ENCODE assay signal across 9 mouse cellular contexts in genomic region chr11:69801379-69801977, GRCm38 (mm10). TPM values are rescaled to one million over a fixed set of nuclear protein-coding genes. Genes with fewer than 3 reads are reported as not detected.
DNase-seq lines count a peak whose midpoint lies in the region; ATAC-seq and TF ChIP-seq lines count a peak whose summit lies in the region.
"Had no signal": no experiment of that assay in that cellular context is flagged by ENCODE, and none has a peak within 500 bp of the region (broad histone marks: within the 10 kb centered on the region; RNA-seq: fewer than 3 reads in every experiment).

TSS of gene Fgf11 (minus strand) at chr11:69801857.

- peak within 1 kb of the TSS; percentile 78 for H3K4me3 ChIP-seq in gastrocnemius, adult 2 months
- H3K4me3 ChIP-seq in intestine, postnatal 0 days (ENCODE audit: low read depth, low read length), result peak within 1 kb of the TSS; percentile 55
- H3K4me3 ChIP-seq in midbrain, embryonic 10.5 days, result peak within 1 kb of the TSS; percentile 66

- no peak for DNase-seq in gastrocnemius, adult 2 months
- DNase-seq in gastrocnemius, postnatal 36 days, result no peak
- peak; percentile 37 for DNase-seq in thymus, postnatal 4 days
- DNase-seq in thymus, adult 18-20 months, result no peak
- DNase-seq in midbrain, embryonic 10.5 days (ENCODE audit: low spot score), result peak; percentile 25
- no peak for DNase-seq in right cerebral cortex, postnatal 4 days
- no peak for DNase-seq in frontal cortex, postnatal 36 days (ENCODE audit: low spot score in 2 of 2)

- no peaks in the 10 kb centered on the region for H3K9me3 ChIP-seq in intestine, postnatal 0 days (ENCODE audit: control insufficient read depth)
- H3K9me3 ChIP-seq in midbrain, embryonic 10.5 days (replicated peaks), result peaks cover 3% of the 10 kb centered on the region; the same call in 1 of the 2 replicates

- peak within 1 kb of the TSS; percentile 90 for H3K4me2 ChIP-seq in intestine, postnatal 0 days (replicated peaks; ENCODE audit: low read depth)

- ATAC-seq in intestine, postnatal 0 days, result no peak
- ATAC-seq: Patski had no signal

- TF ChIP-seq CTCF in gastrocnemius, adult 2 months (IDR thresholded peaks at IDR 0.05), result no peak
- TF ChIP-seq CTCF in intestine, postnatal 0 days (IDR thresholded peaks at IDR 0.05; ENCODE audit: low read depth), result no peak

- peak within 1 kb of the TSS; percentile 46 for H3K9ac ChIP-seq in intestine, postnatal 0 days (ENCODE audit: low read depth, low read length)

- WGBS in intestine, postnatal 0 days, result 3% methylated on average over 33 of the region's 33 CpGs
- 2% methylated on average over 33 of the region's 33 CpGs for WGBS in midbrain, embryonic 10.5 days

- intact Hi-C loops in gastrocnemius, adult 2 months (cut with DNase I), result loop anchor here (5.0 kb wide), 1 partner anchor 119 kb away; the partner anchor contains the start of gene Senp3
- intact Hi-C loops in gastrocnemius, postnatal 36 days (cut with DNase I), result loop anchor here (5.0 kb wide), 3 partner anchors 36 to 76 kb away; partner anchors contain the start of genes Nlgn2, Slc35g3, Tmem256 and Tmem95

- peaks cover 13% of the 10 kb centered on the region; the same call in 1 of the 2 replicates for H3K27me3 ChIP-seq in intestine, postnatal 0 days (replicated peaks; ENCODE audit: control insufficient read depth, insufficient read depth, low read length)
- peaks cover 100% of the 10 kb centered on the region for H3K27me3 ChIP-seq in midbrain, embryonic 10.5 days (ENCODE audit: low read depth, poor library complexity, severe bottlenecking)

- H3K36me3 ChIP-seq in intestine, postnatal 0 days (ENCODE audit: control insufficient read depth, insufficient read depth), result no peaks in the 10 kb centered on the region
- H3K36me3 ChIP-seq in midbrain, embryonic 10.5 days, result no peaks in the 10 kb centered on the region

- peak within 1 kb of the TSS; percentile 87 for H3K27ac ChIP-seq in gastrocnemius, adult 2 months
- peak within 1 kb of the TSS; percentile 5 for H3K27ac ChIP-seq in intestine, postnatal 0 days (ENCODE audit: low read depth, low read length)
- H3K27ac ChIP-seq in midbrain, embryonic 10.5 days (replicated peaks), result peak within 1 kb of the TSS; percentile 95

- peaks cover 13% of the 10 kb centered on the region; the same call in 1 of the 2 replicates for H3K4me1 ChIP-seq in intestine, postnatal 0 days (replicated peaks; ENCODE audit: control insufficient read depth, insufficient read depth, low read length)
- H3K4me1 ChIP-seq in midbrain, embryonic 10.5 days, result peaks cover 77% of the 10 kb centered on the region

RNA-seq across cellular contexts. Expression of gene Fgf11, which starts in this region (rescaled TPM):
- total RNA-seq in gastrocnemius, adult 2 months (2021), result 1 to 10 TPM; 3.9 to 4.7 TPM
- 1 to 10 TPM; 4.6 to 4.8 TPM for total RNA-seq in gastrocnemius, postnatal 36 days (2021)
- 0.18 and 0.38 TPM in 2 replicates for polyA plus RNA-seq in intestine, postnatal 0 days (2015; fragmentation: Nextera tagmentation; extraction: Ambion mirVana)
- polyA plus RNA-seq in midbrain, embryonic 10.5 days (2016; fragmentation: Nextera tagmentation; extraction: Ambion mirVana), result 1.0 and 1.4 TPM in 2 replicates

Comparison
In these comparisons a context has a peak if more than half of its experiments do, and no peak if none do; other contexts are left out.
1. DNase-seq: peak in thymus, postnatal 4 days (single experiment) and midbrain, embryonic 10.5 days (single experiment); none in gastrocnemius, adult 2 months (single experiment), gastrocnemius, postnatal 36 days (0 of 2), thymus, adult 18-20 months (0 of 2), right cerebral cortex, postnatal 4 days (single experiment) and frontal cortex, postnatal 36 days (0 of 2).
2. H3K27ac ChIP-seq: peak in every context shown above with its lines; median percentile 95 in midbrain, embryonic 10.5 days; 87 in gastrocnemius, adult 2 months; 5 in intestine, postnatal 0 days.
3. Peak in every context shown above with its lines, with median percentiles within 50 percentile points of each other: H3K4me3 ChIP-seq.